Mouse (Mus musculus) cerebellum, adult 11 months (tissue): ENCODE results near the gene Lsp1.
A peak's percentile ranks its signal among the peaks of the same experiment; 100 is the strongest.

Source experiments
- DNase-seq: peaks from one replicate; pipeline ENCODE4 v3.0.0; 2022

Gene Lsp1

DNA sequence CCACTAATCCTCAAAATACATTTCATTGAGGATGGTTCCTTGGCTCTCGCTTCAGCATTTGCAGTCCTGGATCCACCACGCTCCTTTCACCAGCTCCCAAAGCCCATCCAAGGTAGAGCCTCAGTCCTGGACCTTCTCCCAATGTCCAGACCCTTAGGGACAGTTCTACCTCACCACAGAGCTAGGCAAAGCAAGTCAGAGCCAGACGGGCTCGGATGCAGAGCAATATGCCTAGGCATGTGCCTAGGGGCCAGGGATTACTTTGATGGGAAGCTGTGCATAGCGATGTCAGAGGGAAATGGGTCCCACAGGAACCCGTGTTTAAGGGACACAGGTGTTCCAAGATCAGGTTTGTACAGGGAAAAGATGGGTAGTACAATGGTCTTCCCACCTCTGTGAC lies 15.3 kb upstream of the Lsp1 start:
- no peak for DNase-seq

GRCm38 (mm10) chr7:142446264-142446663 lies 14.3 kb upstream of the Lsp1 start:
- no peak for DNase-seq

DNA sequence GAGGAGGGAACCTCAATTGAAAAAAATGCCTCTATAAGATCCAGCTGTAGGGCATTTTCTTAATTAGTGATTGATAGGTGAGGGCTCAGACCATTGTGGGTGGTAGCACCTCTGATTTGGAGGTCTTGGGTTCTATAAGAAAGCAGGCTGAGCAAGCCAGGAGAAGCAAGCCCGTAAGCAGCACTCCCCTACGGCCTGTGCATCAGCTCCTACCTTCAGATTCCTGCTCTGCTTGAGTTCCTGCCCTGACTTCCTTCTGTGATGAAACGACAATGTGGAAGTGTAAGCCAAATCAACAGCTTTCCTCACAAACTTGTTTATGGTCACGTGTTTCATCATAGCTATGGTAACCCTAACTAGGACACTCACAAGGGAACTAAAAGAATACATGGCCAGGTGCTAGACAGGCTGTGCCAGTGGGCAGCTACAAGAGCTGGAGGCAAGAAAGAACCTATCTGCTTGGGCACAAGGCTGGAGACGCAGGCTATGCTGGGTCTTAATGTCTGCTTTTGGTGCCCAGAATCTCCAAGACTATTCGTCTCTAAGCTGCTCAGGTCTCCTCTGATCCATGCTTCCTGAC lies 11.5 kb upstream of the Lsp1 start:
- DNase-seq, result no peak

GRCm38 (mm10) chr7:142454706-142455105 lies 5.9 kb upstream of the Lsp1 start:
- DNase-seq, result no peak

- peak; percentile 1 for DNase-seq
These were observed 5.4 kb upstream of the Lsp1 start for GRCm38 (mm10) chr7:142455251-142455650.

GRCm38 (mm10) chr7:142456806-142457205 lies 3.8 kb upstream of the Lsp1 start:
- DNase-seq, result peak; percentile 34

GRCm38 (mm10) chr7:142457227-142457811 lies 3.3 kb upstream of the Lsp1 start:
- DNase-seq, result peak; percentile 75

DNA sequence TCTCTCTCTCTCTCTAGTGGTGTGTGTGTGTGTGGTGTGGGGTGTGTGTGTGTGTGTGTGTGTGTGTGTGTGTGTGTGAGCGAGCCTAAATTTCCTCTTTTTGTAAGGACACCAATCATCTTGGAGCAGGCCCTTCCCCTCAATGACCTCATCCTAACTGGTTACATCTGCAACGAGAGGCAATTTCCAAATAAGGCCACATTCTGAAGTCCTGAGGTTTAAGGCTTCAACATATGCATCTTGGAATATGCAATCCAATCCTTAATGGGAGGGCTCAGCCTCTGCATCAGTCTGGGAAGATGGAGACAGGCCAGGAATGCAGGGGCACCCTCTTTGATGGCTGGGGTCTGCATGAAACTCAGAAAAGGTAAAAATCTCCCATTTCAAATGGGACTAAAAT lies 2.6 kb upstream of the Lsp1 start:
- no peak for DNase-seq

DNA sequence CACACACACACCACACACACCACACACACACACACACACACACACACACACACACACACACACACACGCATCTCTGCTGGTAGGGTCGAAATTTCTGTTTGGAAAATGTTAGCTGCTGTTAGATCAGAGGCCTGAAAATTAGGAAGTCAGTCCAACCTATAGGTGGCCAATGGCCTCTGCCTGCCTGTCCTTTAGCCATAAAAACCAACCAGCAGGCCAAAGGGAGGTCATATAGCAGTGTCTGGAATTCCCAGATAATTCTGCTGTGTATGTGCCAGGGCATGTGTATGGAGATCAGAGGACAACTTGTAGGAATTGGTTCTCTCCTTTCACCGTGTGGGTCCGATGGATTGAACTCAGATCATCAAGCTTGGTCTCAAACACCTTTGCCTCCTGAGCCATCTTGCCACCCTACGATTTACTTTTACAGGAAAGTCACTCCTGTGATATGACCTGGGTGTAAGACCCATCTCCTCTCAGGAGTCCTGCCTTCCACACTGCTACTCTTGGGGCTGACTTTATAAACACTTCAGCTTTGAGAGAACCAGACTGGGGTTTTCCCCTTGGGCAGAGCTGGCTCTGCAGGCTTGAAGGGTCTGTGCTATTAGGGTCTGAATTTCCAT lies 1.8 kb upstream of the Lsp1 start:
- DNase-seq, result no peak

DNA sequence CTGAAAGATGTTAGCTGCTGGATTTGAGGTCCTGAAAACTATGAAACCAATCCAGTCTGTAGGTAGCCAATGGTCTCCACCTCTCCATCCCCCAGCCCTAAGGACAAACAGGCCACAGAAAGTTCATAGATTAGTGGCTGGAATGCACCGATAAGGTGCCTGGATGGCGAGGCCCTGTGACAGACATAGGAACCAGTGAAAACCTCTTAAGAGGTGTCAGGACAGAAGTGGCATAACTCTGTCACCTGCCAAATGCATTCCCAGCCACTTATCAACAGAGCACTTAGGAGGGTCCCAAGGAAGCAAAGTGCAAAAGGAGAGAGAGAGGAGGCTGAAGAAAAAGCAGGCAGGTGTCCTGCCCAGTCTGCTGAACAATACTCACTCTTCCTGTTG lies 1.3 kb upstream of the Lsp1 start:
- DNase-seq, result no peak

- DNase-seq, result no peak
These were observed 837 bp downstream of the Lsp1 start for GRCm38 (mm10) chr7:142461446-142461845.

DNA sequence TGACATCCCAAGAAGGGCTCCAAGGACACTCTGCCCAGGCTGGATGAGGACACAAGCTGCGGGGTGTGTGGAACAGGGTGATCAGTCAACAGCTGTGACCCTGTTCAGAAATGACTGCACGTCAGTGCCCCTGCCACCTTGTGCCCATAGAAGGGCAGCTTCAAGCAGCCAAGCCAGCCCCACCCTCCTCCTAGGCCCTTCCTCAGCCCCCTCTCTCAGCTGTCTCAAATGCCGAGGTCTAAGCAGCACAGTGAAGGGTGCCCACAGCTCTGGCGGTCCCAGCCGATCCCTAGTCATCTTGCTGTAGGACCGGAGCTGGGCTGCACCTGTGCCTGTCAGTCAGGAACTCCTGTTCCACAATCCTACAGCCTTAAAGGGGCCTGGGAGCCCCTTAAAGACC lies 1.6 kb downstream of the Lsp1 start:
- no peak for DNase-seq

DNA sequence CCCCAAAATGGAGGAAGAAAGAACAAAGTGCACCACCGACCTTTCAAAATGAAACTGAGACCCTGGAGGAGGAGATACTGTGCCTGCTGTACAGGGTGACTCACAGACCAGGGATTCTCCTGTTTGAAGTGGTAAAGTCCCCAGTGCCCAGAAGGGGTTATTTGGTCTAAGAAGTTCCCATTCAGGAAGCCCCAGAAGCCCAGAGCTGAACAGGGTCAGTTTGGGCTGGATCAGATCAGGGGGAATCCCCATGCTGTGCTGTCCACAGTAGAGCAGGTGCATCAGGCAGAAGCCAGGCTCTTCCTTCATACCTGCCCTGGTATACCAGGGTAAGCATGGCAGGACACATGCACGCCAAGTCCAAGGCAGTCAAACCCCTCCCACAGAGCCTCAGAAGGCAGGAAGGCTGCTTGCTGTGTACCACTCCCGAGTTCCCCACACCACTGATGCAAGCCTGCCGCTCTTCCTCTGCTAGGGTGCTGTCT lies 2.0 kb downstream of the Lsp1 start:
- no peak for DNase-seq

DNA sequence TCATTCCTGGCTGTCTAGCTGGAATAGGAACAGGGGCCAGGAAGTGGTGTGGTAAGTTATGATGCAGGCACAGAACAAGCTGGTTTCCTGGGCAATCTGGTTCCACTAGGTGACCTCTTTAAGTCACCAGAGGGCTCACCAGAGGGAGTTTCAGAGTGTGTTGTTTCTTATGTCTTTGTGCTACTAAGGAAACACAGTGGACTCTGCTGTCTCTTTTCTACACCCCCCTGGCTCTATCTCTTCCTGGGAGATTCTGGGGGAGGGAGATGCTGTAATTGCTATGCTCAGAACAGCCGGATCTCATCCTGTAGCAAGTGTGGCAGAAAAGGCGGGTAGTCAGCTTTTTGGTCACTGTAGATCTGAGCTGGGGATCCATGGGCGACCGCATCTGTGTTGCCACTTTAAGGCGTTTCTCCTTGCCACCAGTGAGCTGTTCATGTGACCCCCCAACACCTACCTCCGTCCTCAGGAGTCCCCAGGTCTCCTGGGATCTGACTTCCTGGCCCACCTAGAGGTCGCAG lies 9.6 kb downstream of the Lsp1 start:
- no peak for DNase-seq

DNA sequence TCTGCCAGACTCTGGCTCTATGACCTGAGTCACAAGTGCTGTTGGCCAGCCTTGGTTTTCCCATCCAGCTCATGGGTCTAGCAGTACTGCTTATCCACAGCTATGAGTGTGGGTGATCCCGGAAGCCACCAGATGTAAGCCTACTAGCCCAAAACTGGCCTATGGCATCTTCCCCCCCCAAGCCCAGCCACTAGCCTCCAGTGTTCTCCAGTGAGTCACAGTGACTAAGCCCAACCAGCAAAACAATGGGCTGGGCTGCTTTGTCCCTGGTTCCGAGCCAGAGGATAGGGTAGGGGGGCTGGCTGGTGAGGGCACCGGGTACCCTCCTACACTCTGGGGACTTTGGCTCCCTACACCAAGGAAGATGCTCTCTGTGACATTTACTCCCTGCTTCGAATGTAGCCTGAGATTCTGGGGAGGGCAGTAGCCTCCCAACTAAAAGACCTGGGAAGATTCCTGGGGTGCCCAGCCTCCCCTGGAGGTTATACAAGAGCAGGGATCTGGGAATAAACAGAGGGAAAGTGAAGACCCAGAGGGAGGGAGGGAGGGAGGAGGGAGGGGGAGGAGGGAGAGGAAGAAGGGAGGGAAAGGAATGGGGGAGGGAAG lies 10.3 kb downstream of the Lsp1 start:
- no peak for DNase-seq

DNA sequence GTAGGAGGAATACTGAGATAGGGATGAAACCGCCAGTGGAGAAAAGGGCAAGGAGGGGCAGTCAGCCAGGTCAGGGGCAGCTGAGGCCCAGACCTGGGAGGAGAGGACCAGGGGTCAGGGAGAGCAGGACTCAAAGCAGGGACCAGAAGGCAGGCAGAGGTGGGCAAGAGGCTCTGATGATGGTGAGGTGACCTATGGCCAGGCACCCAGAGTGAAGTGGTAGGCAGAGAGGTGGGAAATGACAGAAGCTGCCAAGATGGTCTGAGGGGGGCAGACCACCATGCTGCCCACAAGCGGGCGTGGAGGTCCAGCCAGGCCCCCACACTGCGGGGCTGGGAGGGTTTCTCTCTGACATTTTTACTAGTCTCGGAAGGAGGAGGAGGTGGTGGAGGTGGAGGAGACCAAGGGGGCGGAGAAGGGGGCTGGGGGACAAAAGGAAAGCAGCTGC lies 10.8 kb downstream of the Lsp1 start:
- no peak for DNase-seq

DNA sequence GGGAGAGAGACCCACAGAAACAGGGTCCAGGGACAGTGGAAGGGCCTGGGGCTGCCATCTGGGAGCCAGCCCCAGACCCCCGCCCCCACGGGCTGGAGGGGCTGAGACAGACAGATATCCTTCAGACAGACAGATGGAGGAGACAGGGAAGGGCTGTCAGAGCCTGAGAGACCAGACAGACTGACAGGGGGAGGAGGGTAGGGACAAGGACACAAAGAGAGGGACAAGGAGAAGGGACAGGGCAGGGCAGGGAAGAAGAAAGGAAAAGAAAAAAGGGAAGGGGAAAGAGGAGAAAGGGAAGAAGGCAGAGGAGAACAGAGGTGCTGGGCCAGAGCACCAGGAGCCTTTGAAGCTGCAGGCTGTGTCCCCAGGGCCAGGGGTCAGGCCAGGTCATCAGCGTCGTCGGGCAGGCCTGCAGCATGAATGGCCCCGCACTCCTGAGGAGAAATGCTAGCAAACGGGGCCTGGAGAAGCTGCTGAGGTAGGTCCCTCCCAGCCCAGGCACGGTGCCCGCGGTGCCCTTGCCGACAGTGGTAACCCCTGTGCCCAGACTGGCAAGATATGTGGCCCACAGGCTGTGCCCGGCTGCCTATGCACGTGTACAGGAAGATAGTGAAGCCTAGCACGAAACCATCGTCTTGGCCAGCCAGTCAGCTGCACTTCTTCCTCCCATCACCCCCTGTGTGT lies 11.4 kb downstream of the Lsp1 start:
- DNase-seq, result no peak

- DNase-seq, result no peak
These were observed 12.3 kb downstream of the Lsp1 start for GRCm38 (mm10) chr7:142472936-142473335.

DNA sequence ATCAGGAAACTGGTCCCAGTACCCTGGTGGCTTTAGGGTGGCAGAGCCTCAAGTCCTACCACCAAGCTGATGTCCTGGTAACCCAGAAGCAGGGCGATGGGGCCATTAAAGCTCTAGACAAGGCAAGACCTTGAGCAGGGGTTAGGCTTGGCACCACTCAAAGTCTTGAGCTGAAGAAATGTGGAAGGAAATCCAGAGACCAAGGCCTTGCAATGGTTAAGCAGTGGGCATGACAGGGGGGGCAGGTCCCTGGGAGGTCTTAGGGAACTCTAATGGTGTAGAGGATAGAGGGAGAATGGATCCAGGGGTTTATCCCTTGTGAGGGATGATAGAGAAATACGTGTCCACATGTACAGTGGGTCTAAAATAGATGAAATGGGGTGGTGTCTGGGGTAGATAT lies 12.9 kb downstream of the Lsp1 start:
- DNase-seq, result no peak

- no peak for DNase-seq
These were observed 14.2 kb downstream of the Lsp1 start for GRCm38 (mm10) chr7:142474799-142475198.

GRCm38 (mm10) chr7:142475641-142476040 lies 15.0 kb downstream of the Lsp1 start:
- DNase-seq, result no peak

DNA sequence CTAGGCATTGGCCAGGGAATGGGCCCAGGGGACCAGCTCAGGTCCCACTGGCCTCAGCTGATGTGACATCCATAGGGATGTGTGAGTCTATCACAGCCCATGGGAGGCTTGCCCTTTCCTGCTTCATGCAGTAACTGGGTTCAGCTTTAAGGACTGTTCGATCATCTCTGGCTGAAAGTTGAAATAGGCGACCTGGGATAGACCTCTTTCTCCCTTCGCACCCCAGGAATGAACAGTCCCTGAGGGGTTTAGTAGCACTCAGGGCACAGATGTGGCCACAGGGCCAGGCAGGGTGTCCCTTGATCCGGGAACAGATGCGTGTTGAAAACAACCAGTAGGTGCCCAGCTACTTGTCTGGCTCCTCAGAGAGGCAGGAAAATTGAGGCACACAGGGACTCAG lies 15.7 kb downstream of the Lsp1 start:
- no peak for DNase-seq

DNA sequence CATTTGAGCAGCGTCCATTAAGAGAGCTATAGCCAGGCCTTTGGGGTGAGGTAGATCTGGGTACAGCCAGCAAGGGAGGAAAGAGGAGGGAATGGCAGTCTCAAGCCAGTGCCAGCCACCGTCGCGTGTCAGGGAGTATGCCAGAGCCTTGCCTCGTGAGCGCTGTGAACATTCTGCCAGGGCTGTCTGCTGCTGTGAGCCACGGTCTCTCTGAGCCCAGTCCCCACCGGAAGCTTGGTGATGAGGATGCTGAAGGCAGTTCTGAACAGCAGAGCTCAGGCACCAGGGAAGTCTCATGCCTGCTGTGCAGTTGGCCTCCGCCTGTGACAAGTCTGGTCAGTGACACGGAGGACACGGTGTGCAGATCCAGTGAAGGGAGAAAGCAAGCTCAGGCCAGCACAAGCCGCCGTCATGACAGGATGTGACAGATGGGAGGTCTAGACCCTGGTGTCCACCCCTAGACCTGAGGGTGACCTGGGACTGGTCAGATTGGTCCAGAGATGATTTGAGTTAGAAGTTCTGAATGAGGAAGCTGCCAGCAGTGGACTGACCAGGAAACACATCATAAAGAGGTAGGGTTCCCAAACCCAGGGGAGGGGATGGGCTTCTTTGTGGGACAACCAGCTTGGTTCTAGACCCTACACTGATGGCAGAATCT lies 16.3 kb downstream of the Lsp1 start:
- DNase-seq, result no peak
